Mouse (Mus musculus) G1E (cell line): ENCODE measurements around the gene Shd. TPM values are rescaled to one million over a fixed set of nuclear protein-coding genes. Genes with fewer than 3 reads are reported as not detected.

ENCODE experiments used
- ATAC-seq: 2 replicates; pipeline ENCODE4 v1.8.0; 2016; ENCODE audit warnings: mild to moderate bottlenecking; ENCODE audit not compliant: insufficient number of reproducible peaks, poor library complexity, low FRiP score, severe bottlenecking; ENCODE audit errors: extremely low read depth
- DNase-seq: peaks from one replicate; pipeline ENCODE4 v3.0.0; 2012; ENCODE audit warnings: low spot score
- H3K27me3 ChIP-seq: 2 replicates; pipeline ENCODE4 v1.6.1; 2012; ENCODE audit warnings: mild to moderate bottlenecking, low read length, inconsistent platforms; ENCODE audit not compliant: insufficient read depth
- H3K36me3 ChIP-seq: replicated peaks from 2 replicates; pipeline ENCODE3; 2012; ENCODE audit warnings: mild to moderate bottlenecking, inconsistent platforms
- H3K4me1 ChIP-seq: 2 replicates; pipeline ENCODE4 v1.6.1; 2012; ENCODE audit warnings: low read depth, low read length, inconsistent platforms, mixed read lengths; ENCODE audit not compliant: insufficient read depth
- H3K4me3 ChIP-seq: 2 replicates; pipeline ENCODE4 v1.5.1; 2012; ENCODE audit warnings: low read depth, mild to moderate bottlenecking, inconsistent platforms, low read length, moderate library complexity, mixed read lengths
- H3K9me3 ChIP-seq: replicated peaks from 2 replicates; pipeline ENCODE4 v1.6.1; 2012; ENCODE audit warnings: inconsistent platforms
- CTCF ChIP-seq: IDR thresholded peaks from 2 replicates; pipeline ENCODE4 v1.5.1; 2012; ENCODE audit warnings: low read depth, low read length, inconsistent platforms, mixed read lengths
- GATA1 ChIP-seq: IDR thresholded peaks from 2 replicates; pipeline ENCODE4 v1.6.1; 2012; ENCODE audit warnings: borderline replicate concordance, low read length, inconsistent platforms, mixed read lengths
- GATA2 ChIP-seq: IDR thresholded peaks from 2 replicates; pipeline ENCODE4 v1.6.1; 2012; ENCODE audit warnings: low read depth, low read length, inconsistent platforms, borderline replicate concordance
- POLR2AphosphoS5 ChIP-seq: IDR thresholded peaks from 2 replicates; pipeline ENCODE4 v1.6.1; 2012; ENCODE audit warnings: low read depth, low read length, inconsistent platforms; ENCODE audit not compliant: insufficient replicate concordance
- TAL1 ChIP-seq: conservative IDR thresholded peaks from 2 replicates; pipeline ENCODE4 v1.6.1; 2012; ENCODE audit warnings: low read depth, low read length, inconsistent platforms, mixed read lengths
- polyA plus RNA-seq: library from polyadenylated mRNA; stranded (reverse); fragments of >175 nt; gene quantifications from 2 replicates; pipeline ENCODE4 v1.2.3, GENCODE M21; 2012
- total RNA-seq, 2 experiments: library from RNA; stranded (forward) in 1 of 2; stranded (reverse) in 1 of 2; fragments of 200-1000 nt in 1 of 2; fragments of >200 nt in 1 of 2; fragmentation: Nextera tagmentation in 1 of 2; gene quantifications; 2 replicates each; pipeline ENCODE4 v1.2.3; 2014 to 2017

Shd gene
- total and polyA plus RNA-seq, 3 experiments: 0.33 TPM; not detected in 2

DNA sequence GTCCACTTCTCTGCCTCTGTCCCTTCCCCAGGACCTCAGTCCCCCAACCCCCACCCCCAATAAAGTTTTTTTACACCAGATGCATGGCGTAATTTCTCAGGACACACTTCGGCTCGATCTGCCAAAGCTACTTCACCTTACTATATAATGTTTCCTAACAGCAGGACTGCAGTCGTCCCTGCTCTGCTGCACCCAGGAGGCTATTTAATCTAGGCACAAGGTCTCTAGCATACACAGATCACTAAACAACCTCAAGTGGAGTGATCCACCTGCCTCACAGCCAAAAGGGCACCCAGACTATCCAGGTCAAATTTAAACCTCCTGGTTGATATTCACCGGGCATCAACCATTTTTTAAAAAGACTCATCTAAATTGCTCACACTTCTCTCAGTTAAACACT is 24.6 kb upstream of the Shd start:
- peaks cover 10% of the 10 kb centered on the region for H3K27me3 ChIP-seq
- TF ChIP-seq GATA1 (no peak), TAL1 (no peak), CTCF (no peak), POLR2AphosphoS5 (no peak), GATA2 (no peak)
- ATAC-seq (no peak), DNase-seq (no peak)
- peak overlapping the region; percentile 74 for H3K4me3 ChIP-seq
- no peaks in the 10 kb centered on the region for H3K36me3 ChIP-seq
- peaks cover 11% of the 10 kb centered on the region for H3K4me1 ChIP-seq
- no peaks in the 10 kb centered on the region for H3K9me3 ChIP-seq

DNA sequence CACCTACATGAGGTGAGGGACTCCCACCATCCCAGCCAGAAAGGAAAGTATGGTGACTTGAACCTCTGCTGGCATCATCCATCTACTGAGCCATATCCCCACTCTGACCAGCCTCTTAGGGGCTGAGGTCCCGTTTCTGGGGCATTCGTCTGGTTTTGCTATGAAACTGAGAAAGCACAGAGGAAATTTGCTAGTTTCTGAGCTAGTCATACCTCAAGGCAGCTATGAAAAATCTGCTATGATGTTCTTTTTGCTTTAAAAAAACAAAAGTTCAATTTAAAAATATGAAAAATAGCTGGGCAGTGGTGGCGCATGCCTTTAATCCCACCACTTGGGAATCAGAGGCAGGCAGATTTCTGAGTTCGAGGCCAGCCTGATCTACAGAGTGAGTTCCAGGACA is 21.6 kb upstream of the Shd start:
- TF ChIP-seq TAL1 (no peak), POLR2AphosphoS5 (no peak), GATA2 (no peak), GATA1 (no peak), CTCF (no peak)
- no peak for DNase-seq
- Histone ChIP-seq H3K4me3 (no peak overlapping the region), H3K27me3 (peaks cover 25% of the 10 kb centered on the region), H3K9me3 (no peaks in the 10 kb centered on the region), H3K36me3 (no peaks in the 10 kb centered on the region), H3K4me1 (peaks cover 20% of the 10 kb centered on the region)
- no peak for ATAC-seq

DNA sequence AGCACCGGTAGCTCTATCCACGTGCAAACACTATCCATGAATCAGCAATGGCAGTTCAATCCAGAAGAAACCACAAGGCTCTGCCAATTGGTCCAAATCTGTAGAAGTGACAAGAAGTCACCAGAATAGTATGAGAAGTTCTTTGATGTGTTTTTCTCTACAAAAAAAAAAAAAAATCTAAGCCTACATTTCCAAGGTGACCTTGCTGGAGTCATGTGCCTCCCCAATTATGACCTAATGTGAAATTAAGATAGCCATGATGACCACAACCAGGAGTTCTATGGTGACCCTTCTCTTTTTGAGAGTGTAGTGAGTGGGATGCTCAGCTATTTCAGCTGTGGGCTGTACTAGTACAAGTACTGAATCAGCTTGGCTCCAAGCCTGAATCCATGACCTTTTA is 20.9 kb upstream of the Shd start, which contains the start of gene Zfp119b:
Zfp119b (minus strand) TSS at position 101 of the 400 bp plus-strand sequence.
- Histone ChIP-seq H3K4me1 (peaks cover 21% of the 10 kb centered on the region), H3K9me3 (no peaks in the 10 kb centered on the region), H3K4me3 (no peak within 1 kb of the TSS), H3K36me3 (no peaks in the 10 kb centered on the region), H3K27me3 (peaks cover 32% of the 10 kb centered on the region)
- TF ChIP-seq TAL1: no peak
- no peak for TF ChIP-seq CTCF
- TF ChIP-seq GATA1: no peak
- no peak for TF ChIP-seq POLR2AphosphoS5
- TF ChIP-seq GATA2: no peak
- DNase-seq (no peak), ATAC-seq (no peak)

DNA sequence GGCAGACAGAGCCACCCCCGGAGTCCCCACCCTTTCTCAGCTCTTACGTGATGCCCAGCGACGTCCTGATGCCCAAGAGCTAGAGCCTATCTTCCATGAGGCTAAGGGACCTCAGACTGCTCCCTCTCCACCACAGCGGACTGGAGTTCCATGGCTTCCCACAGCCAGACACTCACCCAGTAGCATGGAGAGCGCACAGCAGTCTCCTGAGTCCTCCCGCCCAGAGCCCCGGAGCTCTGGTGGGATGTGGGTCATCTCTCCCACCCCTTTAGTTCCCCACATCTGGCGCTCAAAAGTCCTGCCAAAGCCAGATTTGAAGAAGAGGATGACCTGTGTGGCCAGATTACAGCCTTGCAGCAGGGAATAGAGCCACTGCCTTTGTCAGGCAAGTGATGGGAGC is 19.7 kb upstream of the Shd start:
- Histone ChIP-seq H3K27me3 (peaks cover 39% of the 10 kb centered on the region), H3K9me3 (no peaks in the 10 kb centered on the region), H3K4me1 (peaks cover 21% of the 10 kb centered on the region), H3K36me3 (no peaks in the 10 kb centered on the region), H3K4me3 (no peak overlapping the region)
- TF ChIP-seq TAL1 (no peak), POLR2AphosphoS5 (no peak), GATA2 (no peak), GATA1 (no peak), CTCF (no peak)
- DNase-seq (no peak), ATAC-seq (no peak)

DNA sequence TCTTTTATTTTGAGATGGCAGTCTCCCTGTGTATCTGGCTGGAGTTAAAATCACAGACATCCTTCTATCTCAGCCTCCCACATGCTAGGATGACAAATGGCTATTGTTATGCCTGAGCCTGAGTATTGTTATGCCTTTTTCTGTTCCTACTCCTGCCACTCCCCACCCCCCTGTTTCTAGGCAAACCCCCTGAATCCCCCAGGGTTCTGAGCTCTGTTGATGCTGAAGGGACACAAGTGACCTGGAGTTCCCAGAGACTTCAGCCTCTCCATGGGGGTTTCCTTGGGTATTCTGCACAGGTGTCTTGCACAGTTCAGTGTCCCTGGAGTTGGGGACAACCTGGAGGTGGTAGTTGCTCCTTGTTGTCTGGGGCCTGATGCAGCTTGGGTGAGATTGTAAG is 18.2 kb upstream of the Shd start:
- no peak for ATAC-seq
- H3K9me3 ChIP-seq: no peaks in the 10 kb centered on the region
- TF ChIP-seq GATA2: no peak
- TF ChIP-seq TAL1: no peak
- no peak for TF ChIP-seq POLR2AphosphoS5
- no peak for TF ChIP-seq CTCF
- no peak for TF ChIP-seq GATA1
- peaks cover 26% of the 10 kb centered on the region for H3K4me1 ChIP-seq
- DNase-seq: no peak
- H3K27me3 ChIP-seq: peaks cover 39% of the 10 kb centered on the region
- no peak overlapping the region for H3K4me3 ChIP-seq
- peaks cover 8% of the 10 kb centered on the region for H3K36me3 ChIP-seq

DNA sequence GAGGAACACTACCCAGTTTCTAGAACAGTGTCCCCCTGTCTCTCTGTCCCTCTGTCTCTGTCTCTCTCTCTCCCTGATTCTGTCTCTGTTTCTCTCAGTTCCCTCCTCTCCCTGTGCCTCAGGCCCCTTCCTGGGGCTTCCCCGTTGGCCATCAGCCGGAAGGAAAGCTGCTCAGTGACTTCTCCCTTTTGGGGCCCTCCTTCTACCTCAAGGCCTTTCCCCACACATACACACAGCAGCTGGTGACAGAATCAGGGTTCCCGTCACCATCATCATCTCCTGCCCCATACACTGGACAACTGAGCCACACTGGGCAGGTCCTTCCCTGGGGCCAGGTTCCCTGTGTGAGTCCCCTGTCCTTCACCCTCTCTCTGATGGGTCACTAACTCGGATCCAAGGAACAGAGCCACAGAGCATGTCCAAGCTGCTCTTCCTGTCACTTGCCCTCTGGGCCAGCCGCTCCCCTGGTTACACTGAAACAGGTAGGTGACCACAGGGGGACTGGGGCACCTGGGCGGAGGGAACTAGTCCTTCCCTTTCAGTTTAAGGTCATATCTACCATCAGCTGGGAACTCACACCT is 17.7 kb upstream of the Shd start, which contains the start of gene Ebi3:
Ebi3 (plus strand) TSS at position 194 of the 581 bp plus-strand sequence.
- peaks cover 8% of the 10 kb centered on the region for H3K36me3 ChIP-seq
- peaks cover 30% of the 10 kb centered on the region for H3K4me1 ChIP-seq
- peaks cover 39% of the 10 kb centered on the region for H3K27me3 ChIP-seq
- TF ChIP-seq TAL1 (no peak), GATA1 (no peak), GATA2 (no peak)
- no peak for ATAC-seq
- H3K4me3 ChIP-seq: no peak within 1 kb of the TSS
- no peak for DNase-seq
- no peaks in the 10 kb centered on the region for H3K9me3 ChIP-seq
